Mouse (Mus musculus) thymus, adult 2 months (tissue): ENCODE data around the gene Gls2.

ENCODE experiments used
- CTCF ChIP-seq: fragments of 200-500 bp; IDR thresholded peaks from 2 replicates; pipeline ENCODE4 v1.5.1; 2012; ENCODE audit warnings: mild to moderate bottlenecking, control low read depth, low read length, moderate library complexity, borderline replicate concordance; ENCODE audit not compliant: control insufficient read depth, poor library complexity, insufficient read depth; ENCODE audit errors: extremely low read depth
- POLR2A ChIP-seq: fragments of 200-500 bp; IDR thresholded peaks from 2 replicates; pipeline ENCODE4 v1.6.1; 2012; ENCODE audit warnings: mild to moderate bottlenecking, low read length, control low read depth, moderate library complexity; ENCODE audit not compliant: control insufficient read depth, poor library complexity, insufficient read depth; ENCODE audit errors: extremely low read depth

GRCm38 (mm10) chr10:128153978-128154377, 40.3 kb upstream of the Gls2 start:
- TF ChIP-seq CTCF, result no peak
- TF ChIP-seq POLR2A, result no peak
